Mouse (Mus musculus) kidney, adult 2 months (tissue): ENCODE measurements around the gene Polr2a. TPM values are rescaled to one million over a fixed set of nuclear protein-coding genes. Genes with fewer than 3 reads are reported as not detected.
"Not testable (repeated sequence)": the region's sequence is repeated elsewhere in the genome, so short reads cannot be mapped to it uniquely, and the experiment has no call there.

Experiments used
- DNase-seq: peaks from one replicate; pipeline ENCODE4 v3.0.0; 2021
- H3K27ac ChIP-seq: fragments of 200-500 bp; 2 replicates; pipeline ENCODE4 v1.5.1; 2012; ENCODE audit warnings: low read depth, low read length, control low read depth, inconsistent platforms; ENCODE audit not compliant: insufficient read depth
- H3K27me3 ChIP-seq: fragments of 200-500 bp; replicated peaks from 2 replicates; pipeline ENCODE4 v1.6.1; 2012; ENCODE audit warnings: mild to moderate bottlenecking, moderate library complexity, low read length, inconsistent platforms; ENCODE audit not compliant: control insufficient read depth, insufficient read depth
- H3K36me3 ChIP-seq: fragments of 200-500 bp; 2 replicates; pipeline ENCODE4 v1.6.1; 2012; ENCODE audit warnings: mild to moderate bottlenecking, moderate library complexity, low read length, inconsistent platforms; ENCODE audit not compliant: control insufficient read depth, insufficient read depth
- H3K4me1 ChIP-seq: fragments of 200-500 bp; 2 replicates; pipeline ENCODE4 v1.6.1; 2011; ENCODE audit warnings: low read length; ENCODE audit not compliant: control insufficient read depth, insufficient read depth
- H3K4me3 ChIP-seq: fragments of 200-500 bp; 2 replicates; pipeline ENCODE4 v1.5.1; 2011; ENCODE audit warnings: mild to moderate bottlenecking, low read depth, low read length, control low read depth; ENCODE audit not compliant: insufficient read depth
- CTCF ChIP-seq: fragments of 200-500 bp; conservative IDR thresholded peaks from 2 replicates; pipeline ENCODE4 v1.5.1; 2011; ENCODE audit warnings: low read depth, mild to moderate bottlenecking, control low read depth, low read length, moderate library complexity, mixed read lengths; ENCODE audit not compliant: insufficient read depth, insufficient read length
- POLR2A ChIP-seq: fragments of 200-500 bp; IDR thresholded peaks from one replicate; pipeline ENCODE4 v1.6.1; 2011; ENCODE audit warnings: low read depth, low read length, control low read depth
- WGBS: fragments of 180-500 bp; shearing (Covaris S2); methylation state at CpG from one replicate; pipeline ENCODE4 v1.1.7; 2018; 5-methylcytosine and 5-hydroxymethylcytosine counted together
- polyA plus RNA-seq: library from polyadenylated mRNA; depleted of rRNA; stranded (reverse); fragments of >200 nt; gene quantifications from 2 replicates; pipeline ENCODE4 v1.2.3, GENCODE M21; 2012

The Polr2a gene
- polyA plus RNA-seq, 1 experiment = 37.8 TPM

- DNase-seq = no peak
- Histone ChIP-seq H3K4me1 (peaks cover 5% of the 10 kb centered on the region; the same call in 1 of the 2 replicates), H3K36me3 (peaks cover 1% of the 10 kb centered on the region; the same call in 1 of the 2 replicates), H3K4me3 (no peak overlapping the region), H3K27me3 (no peaks in the 10 kb centered on the region), H3K27ac (no peak overlapping the region)
- TF ChIP-seq CTCF = no peak
- TF ChIP-seq POLR2A = no peak
Measured at GRCm38 (mm10) chr11:69752686-69753085, 5.8 kb downstream of the Polr2a start.

- Histone ChIP-seq H3K4me1 (peaks cover 5% of the 10 kb centered on the region; the same call in 1 of the 2 replicates), H3K27me3 (no peaks in the 10 kb centered on the region), H3K36me3 (peaks cover 3% of the 10 kb centered on the region; the same call in 1 of the 2 replicates), H3K27ac (no peak overlapping the region), H3K4me3 (no peak overlapping the region)
- no peak for DNase-seq
- 64% methylated on average over 3 of the region's 3 CpGs for WGBS
- no peak for TF ChIP-seq CTCF
Measured at GRCm38 (mm10) chr11:69751635-69752034, 6.8 kb downstream of the Polr2a start.

GRCm38 (mm10) chr11:69731408-69731807 is 27.0 kb downstream of the Polr2a start:
- TF ChIP-seq CTCF = 0 out of 2 replicates have a peak, but pooled peaks have one; percentile 6
- not testable (repeated sequence) for H3K36me3 ChIP-seq, H3K27ac ChIP-seq, H3K4me1 ChIP-seq, H3K4me3 ChIP-seq, H3K27me3 ChIP-seq, DNase-seq
- 66% methylated on average over 3 of the region's 3 CpGs for WGBS

GRCm38 (mm10) chr11:69729063-69729462 is 29.4 kb downstream of the Polr2a start:
- WGBS = 36% methylated on average over 3 of the region's 3 CpGs
- Histone ChIP-seq H3K27me3 (no peaks in the 10 kb centered on the region), H3K36me3 (no peaks in the 10 kb centered on the region), H3K4me3 (no peak overlapping the region), H3K4me1 (no peaks in the 10 kb centered on the region), H3K27ac (no peak overlapping the region)
- peak; percentile 70 for DNase-seq
- TF ChIP-seq POLR2A (no peak), CTCF (peak; percentile 73)

- no peak overlapping the region for H3K4me3 ChIP-seq
- no peak for TF ChIP-seq POLR2A
- no peak for DNase-seq
- no peaks in the 10 kb centered on the region for H3K27me3 ChIP-seq
- no peaks in the 10 kb centered on the region for H3K36me3 ChIP-seq
- H3K4me1 ChIP-seq = no peaks in the 10 kb centered on the region
- H3K27ac ChIP-seq = no peak overlapping the region
- 36% methylated on average over 5 of the region's 5 CpGs for WGBS
Measured at GRCm38 (mm10) chr11:69725951-69726350, 32.5 kb downstream of the Polr2a start.

GRCm38 (mm10) chr11:69723074-69723473 is 35.4 kb downstream of the Polr2a start:
- H3K4me3 ChIP-seq = no peak overlapping the region
- no peaks in the 10 kb centered on the region; the same call in 1 of the 2 replicates for H3K4me1 ChIP-seq
- H3K27ac ChIP-seq = no peak overlapping the region
- no peak for TF ChIP-seq CTCF
- no peak for TF ChIP-seq POLR2A
- H3K27me3 ChIP-seq = no peaks in the 10 kb centered on the region
- DNase-seq = no peak
- H3K36me3 ChIP-seq = no peaks in the 10 kb centered on the region
- WGBS = 54% methylated on average over 2 of the region's 2 CpGs

- peaks cover 4% of the 10 kb centered on the region; the same call in 1 of the 2 replicates for H3K4me1 ChIP-seq
- WGBS = 50% methylated on average over 6 of the region's 6 CpGs
- no peak overlapping the region for H3K4me3 ChIP-seq
- no peaks in the 10 kb centered on the region for H3K36me3 ChIP-seq
- no peaks in the 10 kb centered on the region for H3K27me3 ChIP-seq
- no peak for DNase-seq
- no peak overlapping the region for H3K27ac ChIP-seq
- TF ChIP-seq POLR2A (no peak), CTCF (no peak)
Measured at GRCm38 (mm10) chr11:69720852-69721251, 37.6 kb downstream of the Polr2a start.

- H3K4me1 ChIP-seq = peaks cover 15% of the 10 kb centered on the region; the same call in 1 of the 2 replicates
- WGBS = 79% methylated on average over 6 of the region's 6 CpGs
- H3K27me3 ChIP-seq = no peaks in the 10 kb centered on the region
- no peaks in the 10 kb centered on the region for H3K36me3 ChIP-seq
- H3K27ac ChIP-seq = no peak overlapping the region
- TF ChIP-seq POLR2A (no peak), CTCF (0 out of 2 replicates have a peak, but pooled peaks have one; percentile 12)
- no peak for DNase-seq
- no peak overlapping the region for H3K4me3 ChIP-seq
Measured at GRCm38 (mm10) chr11:69719423-69719822, 39.0 kb downstream of the Polr2a start.
